Mouse (Mus musculus) intestine, postnatal 0 days (tissue): ENCODE data around the gene Vmn2r89. TPM values are rescaled to one million over a fixed set of nuclear protein-coding genes. Genes with fewer than 3 reads are reported as not detected.
"Not testable (repeated sequence)": the region's sequence is repeated elsewhere in the genome, so short reads cannot be mapped to it uniquely, and the experiment has no call there.

Experiments used
- ATAC-seq: fragments of 200-750 bp; cut with Nextera tagmentation; 2 replicates; pipeline ENCODE4 v1.8.0; 2017; ENCODE audit warnings: mild to moderate bottlenecking, moderate TSS enrichment, moderate library complexity
- H3K27ac ChIP-seq: fragments of 300-500 bp; sonication (generic); 2 replicates; pipeline ENCODE4 v1.5.1; 2014; ENCODE audit warnings: mild to moderate bottlenecking, low read depth, low read length, moderate library complexity
- H3K27me3 ChIP-seq: fragments of 300-500 bp; sonication (generic); replicated peaks from 2 replicates; pipeline ENCODE4 v1.6.1; 2014; ENCODE audit warnings: low read length, mixed read lengths; ENCODE audit not compliant: control insufficient read depth, insufficient read depth
- H3K36me3 ChIP-seq: fragments of 300-500 bp; sonication (generic); 2 replicates; pipeline ENCODE4 v1.6.1; 2014; ENCODE audit warnings: mild to moderate bottlenecking, moderate library complexity; ENCODE audit not compliant: control insufficient read depth, insufficient read depth
- H3K4me1 ChIP-seq: fragments of 300-500 bp; sonication (generic); replicated peaks from 2 replicates; pipeline ENCODE4 v1.6.1; 2014; ENCODE audit warnings: antibody characterized with exemption, low read length, mixed read lengths; ENCODE audit not compliant: control insufficient read depth, insufficient read depth
- H3K4me2 ChIP-seq: fragments of 300-500 bp; sonication (generic); replicated peaks from 2 replicates; pipeline ENCODE4 v1.6.1; 2014; ENCODE audit warnings: low read depth, mild to moderate bottlenecking, moderate library complexity
- H3K4me3 ChIP-seq: fragments of 300-500 bp; sonication (generic); 2 replicates; pipeline ENCODE4 v1.5.1; 2014; ENCODE audit warnings: low read depth, low read length
- H3K9ac ChIP-seq: fragments of 300-500 bp; sonication (generic); 2 replicates; pipeline ENCODE4 v1.6.1; 2014; ENCODE audit warnings: mild to moderate bottlenecking, low read depth, low read length
- H3K9me3 ChIP-seq: fragments of 300-500 bp; sonication (generic); 2 replicates; pipeline ENCODE4 v1.6.1; 2016; ENCODE audit warnings: mixed run types; ENCODE audit not compliant: control insufficient read depth
- CTCF ChIP-seq: sonication (generic); IDR thresholded peaks from 2 replicates; pipeline ENCODE4 v1.5.1; 2016; ENCODE audit warnings: low read depth, mild to moderate bottlenecking, control low read depth, antibody characterized with exemption, moderate library complexity
- WGBS: fragments of 180-500 bp; shearing (Covaris S2); extraction: QIAGEN DNeasy Blood & Tissue Kit; methylation state at CpG from one replicate; pipeline ENCODE4 v1.1.7; 2014; 5-methylcytosine and 5-hydroxymethylcytosine counted together
- polyA plus RNA-seq: library from polyadenylated mRNA; unstranded; fragments of >200 nt; fragmentation: Nextera tagmentation; extraction: Ambion mirVana; gene quantifications from 2 replicates; pipeline ENCODE4 v1.2.1, GENCODE M21; 2015

The Vmn2r89 gene
- polyA plus RNA-seq, 1 experiment from 2014 or later = not detected

GRCm38 (mm10) chr14:51481332-51482015, 29.8 kb downstream of the Vmn2r89 start:
- WGBS = 78% methylated on average over 12 of the region's 12 CpGs
- not testable (repeated sequence) for H3K27me3 ChIP-seq, H3K36me3 ChIP-seq, ATAC-seq, H3K27ac ChIP-seq, H3K4me2 ChIP-seq, H3K4me1 ChIP-seq, H3K9ac ChIP-seq, H3K9me3 ChIP-seq, H3K4me3 ChIP-seq
- TF ChIP-seq CTCF = peak; percentile 20; the same call in 1 of the 2 replicates

GRCm38 (mm10) chr14:51482051-51482715, 30.5 kb downstream of the Vmn2r89 start:
- 67% methylated on average over 5 of the region's 5 CpGs for WGBS
- Histone ChIP-seq H3K27ac (no peak overlapping the region), H3K27me3 (no peaks in the 10 kb centered on the region), H3K36me3 (no peaks in the 10 kb centered on the region), H3K9me3 (no peaks in the 10 kb centered on the region), H3K4me3 (no peak overlapping the region), H3K4me1 (no peaks in the 10 kb centered on the region), H3K9ac (no peak overlapping the region), H3K4me2 (peak overlapping the region; percentile 27; the same call in 1 of the 2 replicates)
- TF ChIP-seq CTCF = no peak
- no peak for ATAC-seq

GRCm38 (mm10) chr14:51482971-51483381, 31.3 kb downstream of the Vmn2r89 start:
- 81% methylated on average over 10 of the region's 10 CpGs for WGBS
- H3K9me3 ChIP-seq, H3K36me3 ChIP-seq, H3K4me1 ChIP-seq, H3K9ac ChIP-seq, ATAC-seq, H3K27me3 ChIP-seq, H3K4me3 ChIP-seq, H3K27ac ChIP-seq, H3K4me2 ChIP-seq: not testable (repeated sequence)

GRCm38 (mm10) chr14:51483671-51484070, 32.0 kb downstream of the Vmn2r89 start:
- no peak for TF ChIP-seq CTCF
- Histone ChIP-seq H3K9ac (no peak overlapping the region), H3K4me2 (no peak overlapping the region), H3K27me3 (no peaks in the 10 kb centered on the region), H3K27ac (no peak overlapping the region), H3K9me3 (no peaks in the 10 kb centered on the region), H3K4me1 (no peaks in the 10 kb centered on the region), H3K36me3 (no peaks in the 10 kb centered on the region), H3K4me3 (no peak overlapping the region)
- ATAC-seq = no peak
- 97% methylated on average over 1 of the region's 1 CpGs for WGBS

GRCm38 (mm10) chr14:51486111-51486510, 34.5 kb downstream of the Vmn2r89 start:
- H3K4me2 ChIP-seq = no peak overlapping the region
- H3K27me3 ChIP-seq = no peaks in the 10 kb centered on the region
- ATAC-seq = no peak
- H3K4me3 ChIP-seq = no peak overlapping the region
- H3K36me3 ChIP-seq = no peaks in the 10 kb centered on the region
- no peaks in the 10 kb centered on the region for H3K9me3 ChIP-seq
- WGBS = 80% methylated on average over 1 of the region's 1 CpGs
- no peaks in the 10 kb centered on the region for H3K4me1 ChIP-seq
- no peak for TF ChIP-seq CTCF
- H3K9ac ChIP-seq = no peak overlapping the region
- no peak overlapping the region for H3K27ac ChIP-seq

GRCm38 (mm10) chr14:51495781-51496180, 44.1 kb downstream of the Vmn2r89 start:
- WGBS = 86% methylated on average over 2 of the region's 2 CpGs
- no peak overlapping the region for H3K4me2 ChIP-seq
- no peaks in the 10 kb centered on the region for H3K9me3 ChIP-seq
- H3K27me3 ChIP-seq = no peaks in the 10 kb centered on the region
- TF ChIP-seq CTCF = no peak
- no peak overlapping the region for H3K9ac ChIP-seq
- no peak overlapping the region for H3K4me3 ChIP-seq
- no peaks in the 10 kb centered on the region for H3K36me3 ChIP-seq
- no peak overlapping the region for H3K27ac ChIP-seq
- H3K4me1 ChIP-seq = no peaks in the 10 kb centered on the region
- ATAC-seq = no peak
